8 mouse cellular contexts compared by ENCODE assay signal in the genomic region with DNA sequence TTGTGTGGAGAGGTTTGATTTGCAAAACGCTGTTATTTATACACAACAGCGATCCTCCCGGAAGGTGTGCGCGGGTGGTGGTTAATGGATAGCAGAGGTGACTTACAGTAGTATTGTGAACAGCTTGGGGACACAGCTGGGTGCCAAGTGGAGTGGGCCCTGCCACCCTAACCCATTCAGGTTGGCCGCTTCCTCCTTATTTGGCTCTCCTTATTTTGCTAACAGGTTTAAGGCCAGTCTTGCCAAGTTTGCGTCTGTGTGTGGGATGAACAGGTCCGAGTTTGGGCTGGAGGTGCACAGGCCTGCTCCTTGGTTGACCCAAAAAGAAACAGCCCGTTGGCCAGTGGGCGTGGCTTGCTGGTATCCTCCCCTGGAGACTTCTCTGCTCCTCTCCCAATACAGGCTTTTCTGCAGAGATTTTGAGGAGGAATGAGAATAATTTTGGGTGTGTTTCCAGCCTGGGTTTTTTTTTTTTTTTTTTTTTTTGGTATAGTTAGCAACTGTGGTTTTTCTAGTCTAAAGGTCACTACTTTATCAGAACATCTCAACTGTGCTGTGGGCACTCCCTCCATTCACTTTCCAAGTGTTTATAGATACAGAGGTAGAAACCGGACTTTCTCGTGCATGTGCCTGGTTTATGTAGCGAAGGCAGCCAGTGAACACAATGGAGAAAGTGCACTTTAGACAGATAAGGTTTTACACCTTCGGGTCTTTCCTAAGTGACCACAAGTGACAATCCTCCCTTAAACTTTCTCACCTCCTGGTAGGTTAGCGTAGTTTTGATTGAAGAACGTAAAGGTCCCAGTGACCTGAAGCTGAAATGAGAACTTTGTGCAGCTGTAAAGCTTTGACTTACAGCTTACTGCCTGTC. TPM values are rescaled to one million over a fixed set of nuclear protein-coding genes. Genes with fewer than 3 reads are reported as not detected.
DNase-seq lines count a peak whose midpoint lies in the region; ATAC-seq and TF ChIP-seq lines count a peak whose summit lies in the region.

No protein-coding gene starts in this region.

- intact Hi-C loops in gastrocnemius, adult 2 months (cut with DNase I) = loop anchor here (5.0 kb wide), 2 partner anchors 150 to 190 kb away; no protein-coding TSS in a partner anchor

- no peak for ATAC-seq in erythroblast, adult 5-6 weeks (replicated peaks; ENCODE audit: low FRiP score, poor library complexity, severe bottlenecking)
- no peak for ATAC-seq in liver, embryonic 13.5 days (ENCODE audit: low read depth)
- ATAC-seq in monocyte, adult 5-6 weeks (replicated peaks; ENCODE audit: insufficient number of reproducible peaks, low FRiP score, low TSS enrichment, poor library complexity, severe bottlenecking) = peak; percentile 20; the same call in 1 of the 2 replicates

- H3K9ac ChIP-seq in liver, embryonic 13.5 days = peak overlapping the region; percentile 93

- H3K27ac ChIP-seq in gastrocnemius, adult 2 months = peak overlapping the region; percentile 93
- H3K27ac ChIP-seq in liver, embryonic 13.5 days = peak overlapping the region; percentile 83

- 10% methylated on average over 16 of the region's 16 CpGs for WGBS in liver, embryonic 13.5 days (ENCODE audit: insufficient replicate concordance)

- no peaks in the 10 kb centered on the region for H3K9me3 ChIP-seq in erythroblast, embryonic 14.5 days (ENCODE audit: control insufficient read depth, low read length)
- H3K9me3 ChIP-seq in liver, embryonic 13.5 days (replicated peaks) = no peaks in the 10 kb centered on the region

- no peaks in the 10 kb centered on the region; the same call in 1 of the 2 replicates for H3K27me3 ChIP-seq in erythroblast, embryonic 14.5 days (ENCODE audit: control insufficient read depth)
- H3K27me3 ChIP-seq in liver, embryonic 13.5 days = no peaks in the 10 kb centered on the region

- H3K4me3 ChIP-seq in erythroblast, embryonic 14.5 days (replicated peaks) = peak overlapping the region; percentile 97
- H3K4me3 ChIP-seq in gastrocnemius, adult 2 months = peak overlapping the region; percentile 97
- peak overlapping the region; percentile 92 for H3K4me3 ChIP-seq in liver, embryonic 13.5 days (replicated peaks)

- peak; percentile 80 for DNase-seq in cerebellum, adult 9-10 months
- peak; percentile 78 for DNase-seq in gastrocnemius, adult 2 months
- peak; percentile 70 for DNase-seq in induced T-regulatory cell, adult 2 months (ENCODE audit: low read depth)
- DNase-seq in liver, embryonic 13.5 days = peak; percentile 52
- DNase-seq in testis, postnatal 10 days (ENCODE audit: low spot score) = peak; percentile 78

- TF ChIP-seq CTCF in gastrocnemius, adult 2 months (IDR thresholded peaks at IDR 0.05) = no peak

- H3K4me2 ChIP-seq in liver, embryonic 13.5 days = peak overlapping the region; percentile 86

- H3K4me1 ChIP-seq in erythroblast, embryonic 14.5 days (ENCODE audit: control insufficient read depth) = peaks cover 65% of the 10 kb centered on the region
- H3K4me1 ChIP-seq in liver, embryonic 13.5 days (replicated peaks) = peaks cover 67% of the 10 kb centered on the region

- H3K36me3 ChIP-seq in erythroblast, embryonic 14.5 days (ENCODE audit: control insufficient read depth) = peaks cover 6% of the 10 kb centered on the region
- 0 out of 2 replicates have a peak, but pooled peaks cover 3% of the 10 kb centered on the region for H3K36me3 ChIP-seq in liver, embryonic 13.5 days

RNA-seq across cellular contexts. Expression of gene Nck2, which starts 2.6 kb away (rescaled TPM):
- polyA plus RNA-seq in erythroblast, embryonic 14.5 days (2012) = 2.4 and 3.1 TPM in 2 replicates
- total RNA-seq in erythroblast, adult 5-6 weeks (2015; ENCODE audit: low replicate concordance) = 0.77 TPM in 1 of 2 replicates, not detected in the other
- 2.4 and 3.3 TPM in 2 replicates for total RNA-seq in erythroblast, adult 5-6 weeks (2017; ENCODE audit: low replicate concordance)
- total RNA-seq in gastrocnemius, adult 2 months (2021) = 10 to 100 TPM; 18.0 to 18.6 TPM
- polyA plus RNA-seq in liver, embryonic 13.5 days (2015; fragmentation: Nextera tagmentation; extraction: Ambion mirVana) = 10.5 and 12.6 TPM in 2 replicates
- total RNA-seq in monocyte, adult 5-6 weeks (2017) = 19.9 to 46.8 TPM (median 23.3 TPM) in 3 replicates
